Mouse (Mus musculus): Measurements from ENCODE around the gene Esp23.
"Not testable (repeated sequence)": the region's sequence is repeated elsewhere in the genome, so short reads cannot be mapped to it uniquely, and the experiment has no call there.

Gene Esp23

DNA sequence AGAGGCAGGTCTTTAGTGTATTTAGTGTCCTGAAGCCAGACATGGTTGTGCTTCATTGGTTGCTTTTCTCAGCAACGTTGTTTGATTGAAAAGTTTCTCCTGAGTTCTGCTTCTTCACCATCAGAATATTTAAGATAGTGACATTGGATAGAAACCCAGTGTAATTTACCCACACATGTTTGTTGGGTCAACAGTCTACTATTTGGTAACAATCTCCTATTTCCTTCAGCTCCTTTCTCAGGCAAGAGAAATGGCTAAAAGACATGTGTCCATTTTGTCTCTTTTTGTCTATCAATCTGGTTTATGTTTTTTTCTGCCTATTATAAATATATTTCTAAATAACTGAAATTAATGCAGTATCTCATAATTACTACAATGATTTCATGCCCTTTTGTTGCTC, at the start of gene Esp23:
Gene Esp23 (minus strand): TSS at position 101 of the 400 bp plus-strand sequence.
- no peak for DNase-seq

DNA sequence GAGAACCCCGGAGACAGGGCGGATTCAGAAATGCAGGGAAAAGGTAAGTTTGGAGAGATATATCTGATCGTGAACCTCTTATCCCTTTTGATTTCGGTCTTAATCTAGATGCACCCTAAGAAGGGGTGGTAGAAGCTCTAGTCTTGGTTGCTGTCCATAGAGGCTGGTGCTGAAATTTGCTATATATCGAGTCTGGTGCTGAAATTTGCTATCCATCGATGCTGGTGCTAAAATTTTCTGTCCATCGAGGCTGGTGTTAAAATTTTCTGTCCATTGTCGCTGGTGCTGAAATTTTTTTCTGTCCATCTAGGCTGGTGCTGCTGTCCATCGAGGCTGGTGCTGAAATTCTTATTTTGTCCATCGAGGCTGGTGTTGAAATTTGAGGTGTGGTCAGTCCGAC, 30.3 kb upstream of the Esp23 start:
- not testable (repeated sequence) for DNase-seq

DNA sequence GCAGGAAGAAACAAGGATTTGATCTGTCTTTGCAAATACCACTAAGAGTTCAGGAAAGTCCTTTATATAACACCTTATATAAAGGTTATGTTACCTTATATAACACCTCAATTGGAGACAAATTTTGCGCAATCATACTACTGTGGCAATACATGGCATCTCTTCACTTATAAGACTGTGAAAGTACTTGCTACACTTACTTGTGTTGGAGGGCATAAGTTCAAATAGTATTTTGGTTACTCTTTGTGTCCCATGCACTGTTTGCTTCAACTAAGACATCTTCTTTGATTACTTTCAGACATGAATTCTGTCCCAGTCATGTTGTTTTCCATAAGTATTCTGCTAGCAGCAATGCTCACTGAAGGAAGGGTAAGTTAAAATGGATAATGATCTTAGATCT, 18.2 kb upstream of the Esp23 start, which contains the start of gene Esp22:
Gene Esp22 (plus strand): TSS at position 301 of the 400 bp plus-strand sequence.
- DNase-seq: no peak

DNA sequence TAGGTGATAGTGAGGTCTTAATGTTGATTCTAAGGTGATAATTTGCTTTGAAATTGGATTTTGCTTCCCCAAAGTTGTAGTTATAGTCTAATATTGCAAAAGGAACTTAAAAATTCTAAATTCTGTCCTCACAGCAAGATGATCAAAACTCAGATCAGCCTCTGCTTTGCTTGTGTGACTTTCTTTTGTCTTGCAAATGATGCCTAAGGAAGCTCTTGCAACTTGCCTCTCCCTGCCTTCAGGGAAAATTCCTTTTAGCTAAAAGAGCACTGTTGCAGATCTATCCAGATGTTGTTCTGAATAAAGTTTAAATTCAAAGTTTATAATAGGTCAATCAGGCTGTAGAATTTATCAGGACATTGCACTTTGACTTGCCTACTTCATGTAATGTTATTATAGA, 13.2 kb downstream of the Esp23 start:
- DNase-seq: no peak

DNA sequence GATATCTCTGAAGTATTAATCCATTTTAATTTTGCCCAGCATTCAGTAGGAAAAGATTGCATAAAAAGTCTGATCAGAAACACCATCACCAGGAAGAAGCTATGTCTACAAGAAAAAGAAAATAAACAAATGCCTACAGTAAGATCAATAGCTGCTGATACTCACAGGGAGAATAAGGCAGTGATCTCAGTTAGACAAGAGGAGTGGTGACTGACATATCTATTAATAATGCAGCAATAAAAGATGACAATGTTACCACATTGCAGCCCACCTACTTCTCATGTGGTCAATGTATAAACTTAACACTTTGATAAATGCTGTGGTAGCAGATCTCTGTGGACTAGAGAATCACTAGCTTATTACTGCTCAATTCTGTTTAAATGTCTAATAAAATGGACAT, 33.6 kb downstream of the Esp23 start, which contains the start of gene Gm21903:
Gene Gm21903 (minus strand): TSS at position 101 of the 400 bp plus-strand sequence.
- no peak for DNase-seq

DNA sequence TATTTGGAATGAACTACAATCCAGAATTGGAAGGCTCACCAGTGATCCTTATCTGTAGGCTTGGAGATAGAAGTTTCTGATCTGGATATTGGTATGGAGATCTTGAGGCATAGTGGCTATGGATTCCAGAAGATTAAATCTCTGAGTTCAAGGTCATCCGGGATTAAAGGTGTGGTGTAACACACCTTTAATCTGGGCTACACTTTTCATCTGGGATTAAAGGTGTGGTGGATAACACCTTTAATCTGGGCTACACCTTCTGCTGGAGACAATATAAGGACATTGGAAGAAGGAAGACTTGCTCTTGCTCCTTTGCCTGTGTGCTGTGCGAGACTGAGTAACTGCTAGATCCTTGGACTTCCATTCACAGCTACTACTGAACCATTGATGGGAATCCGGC, 40.4 kb downstream of the Esp23 start, which contains the start of gene Esp24:
Gene Esp24 (plus strand): TSS at position 301 of the 400 bp plus-strand sequence.
- not testable (repeated sequence) for DNase-seq

Data from cerebellum, adult 9-11 months (tissue).